Mouse (Mus musculus): ENCODE data around the gene Hccs. TPM values are rescaled to one million over a fixed set of nuclear protein-coding genes. Genes with fewer than 3 reads are reported as not detected.

Gene Hccs
- total and polyA plus RNA-seq, 2 experiments from 2014 or later = 26.9 to 34.7 TPM

DNA sequence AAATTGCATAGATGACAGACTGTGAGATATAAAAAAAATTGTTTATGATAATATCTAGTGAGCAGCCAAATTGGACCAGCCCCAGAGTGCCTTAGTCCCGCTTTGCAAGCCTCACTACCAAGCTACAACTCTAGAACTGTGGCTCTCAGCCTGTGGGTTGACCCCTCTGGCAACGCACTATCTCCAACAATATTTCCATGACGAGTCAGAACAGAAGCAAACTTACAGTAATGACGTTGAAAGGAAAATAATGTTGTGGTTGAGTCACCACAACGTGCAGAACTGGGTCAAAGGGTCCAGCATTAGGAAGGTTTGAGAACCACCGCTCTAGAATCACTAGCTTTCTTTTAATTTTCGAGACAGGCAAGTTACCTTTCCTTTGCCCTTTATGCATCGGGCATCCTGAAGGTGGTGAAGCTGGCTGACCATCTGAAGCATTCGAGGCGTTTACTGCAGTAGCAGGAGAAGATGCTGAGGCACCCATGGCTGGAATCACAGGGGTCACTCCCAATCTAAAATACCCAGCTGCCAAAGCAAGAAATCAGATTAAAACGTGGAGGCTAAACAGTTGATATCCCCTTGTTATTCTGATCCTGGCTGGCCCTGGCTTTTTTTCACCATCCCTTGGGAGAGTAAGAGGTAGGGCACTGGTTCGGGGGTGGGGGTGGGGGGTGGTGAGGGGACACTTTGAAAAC lies 959 bp downstream of the Hccs start:
- no peaks in the 10 kb centered on the region for H3K27me3 ChIP-seq (ENCODE audit: insufficient read depth, low read length)
- no peaks in the 10 kb centered on the region for H3K36me3 ChIP-seq (ENCODE audit: insufficient read depth, low read length)
- no peaks in the 10 kb centered on the region for H3K4me1 ChIP-seq (ENCODE audit: insufficient read depth, low read length)
- H3K4me3 ChIP-seq (ENCODE audit: low read length) = peak overlapping the region; percentile 54
- no peak for ATAC-seq
- H3K4me2 ChIP-seq (ENCODE audit: low read depth, low read length) = peak overlapping the region; percentile 57
- no peak overlapping the region for H3K27ac ChIP-seq
- DNase-seq (ENCODE audit: low spot score) = no peak
- TF ChIP-seq CTCF (IDR thresholded peaks at IDR 0.05; ENCODE audit: low read depth) = no peak
- WGBS = 61% methylated on average over 12 of the region's 12 CpGs
- no peaks in the 10 kb centered on the region for H3K9me3 ChIP-seq (ENCODE audit: low read length)
- H3K9ac ChIP-seq (replicated peaks; ENCODE audit: low read length) = peak overlapping the region; percentile 68

DNA sequence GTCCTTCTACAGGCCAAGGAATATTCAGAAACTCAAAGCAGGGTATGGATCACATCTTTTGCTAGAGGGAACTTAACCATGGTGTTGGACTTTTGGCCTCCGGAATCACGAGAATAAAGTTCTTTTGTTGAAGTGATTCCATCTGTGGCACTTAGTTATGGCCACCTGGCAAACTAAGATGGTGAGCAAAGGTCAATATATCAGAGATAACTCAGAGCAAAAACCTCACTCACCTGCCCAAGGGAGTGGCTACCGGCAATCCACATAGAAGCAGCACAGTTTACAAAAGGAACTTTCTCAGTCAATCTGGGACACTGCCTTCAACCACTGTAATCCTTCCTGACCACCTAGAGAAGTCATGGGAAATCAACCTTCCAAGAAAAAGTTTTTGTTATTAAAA lies 11.6 kb downstream of the Hccs start:
- H3K4me1 ChIP-seq (ENCODE audit: insufficient read depth, low read length) = no peaks in the 10 kb centered on the region
- peaks cover 3% of the 10 kb centered on the region; the same call in 1 of the 2 replicates for H3K36me3 ChIP-seq (ENCODE audit: insufficient read depth, low read length)
- no peak overlapping the region for H3K4me2 ChIP-seq (ENCODE audit: low read depth, low read length)
- no peak overlapping the region for H3K4me3 ChIP-seq (ENCODE audit: low read length)
- WGBS = 84% methylated on average over 3 of the region's 3 CpGs
- H3K9ac ChIP-seq (replicated peaks; ENCODE audit: low read length) = no peak overlapping the region
- no peak for TF ChIP-seq CTCF (IDR thresholded peaks at IDR 0.05; ENCODE audit: low read depth)
- DNase-seq (ENCODE audit: low spot score) (no peak), ATAC-seq (no peak)
- H3K9me3 ChIP-seq (ENCODE audit: low read length) = no peaks in the 10 kb centered on the region
- H3K27me3 ChIP-seq (ENCODE audit: insufficient read depth, low read length) = no peaks in the 10 kb centered on the region
- H3K27ac ChIP-seq = no peak overlapping the region

DNA sequence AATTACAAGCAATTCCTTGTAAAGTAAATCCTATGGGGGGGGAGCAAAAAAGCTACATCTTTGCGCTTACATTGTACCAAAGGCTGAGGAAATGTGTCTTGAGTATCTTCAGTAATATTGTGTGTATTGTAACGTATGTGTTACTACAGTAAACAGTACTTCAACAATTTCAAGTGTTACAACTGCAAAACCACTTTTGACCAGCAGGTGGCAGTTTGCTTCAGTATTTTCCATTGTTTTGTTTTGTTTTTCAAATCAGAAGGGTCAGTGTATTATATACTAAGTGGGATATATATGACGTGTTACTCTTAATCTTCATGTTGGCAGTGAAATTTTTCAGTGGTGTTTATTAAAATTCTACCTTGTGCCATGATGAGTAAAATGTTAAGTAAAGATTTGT lies 16.2 kb downstream of the Hccs start:
- WGBS = 50% methylated on average over 3 of the region's 3 CpGs
- H3K27me3 ChIP-seq (ENCODE audit: insufficient read depth, low read length) = no peaks in the 10 kb centered on the region
- H3K36me3 ChIP-seq (ENCODE audit: insufficient read depth, low read length) = no peaks in the 10 kb centered on the region
- TF ChIP-seq CTCF (IDR thresholded peaks at IDR 0.05; ENCODE audit: low read depth) = peak; percentile 68
- H3K27ac ChIP-seq = no peak overlapping the region
- H3K9me3 ChIP-seq (ENCODE audit: low read length) = no peaks in the 10 kb centered on the region
- H3K4me1 ChIP-seq (ENCODE audit: insufficient read depth, low read length) = no peaks in the 10 kb centered on the region
- H3K9ac ChIP-seq (replicated peaks; ENCODE audit: low read length) = no peak overlapping the region
- no peak overlapping the region for H3K4me3 ChIP-seq (ENCODE audit: low read length)
- ATAC-seq (no peak), DNase-seq (ENCODE audit: low spot score) (peak; percentile 63)
- H3K4me2 ChIP-seq (ENCODE audit: low read depth, low read length) = no peak overlapping the region

DNA sequence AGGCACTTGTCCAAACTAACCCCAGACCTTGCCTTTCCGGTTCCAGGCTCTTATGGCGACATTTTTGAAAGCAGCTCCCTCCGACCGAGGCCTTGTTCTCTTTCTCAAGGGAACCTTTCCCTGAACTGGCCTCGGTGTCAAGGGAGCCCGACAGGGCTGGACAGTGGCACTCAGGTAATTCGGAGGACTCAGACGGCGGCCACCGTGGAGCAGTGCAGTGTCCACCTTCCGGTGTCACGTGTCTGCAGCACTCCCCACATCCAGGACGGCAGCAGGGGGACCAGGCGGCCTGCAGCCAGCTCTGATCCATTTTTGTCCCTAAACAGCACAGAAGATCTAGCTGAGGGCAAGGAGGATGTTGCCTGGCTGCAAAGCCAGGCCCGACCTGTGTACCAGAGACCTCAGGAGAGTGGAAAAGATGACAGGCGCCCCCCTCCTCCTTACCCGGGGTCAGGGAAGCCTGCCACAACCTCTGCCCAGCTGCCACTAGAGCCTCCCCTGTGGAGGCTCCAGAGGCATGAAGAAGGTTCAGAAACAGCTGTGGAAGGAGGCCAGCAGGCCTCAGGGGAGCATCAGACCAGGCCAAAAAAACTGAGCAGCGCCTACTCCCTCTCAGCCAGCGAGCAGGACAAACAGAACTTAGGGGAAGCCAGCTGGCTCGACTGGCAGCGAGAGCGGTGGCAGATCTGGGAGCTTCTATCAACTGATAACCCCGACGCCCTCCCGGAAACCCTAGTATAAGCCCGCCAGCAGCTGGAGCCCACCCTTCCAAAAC lies 17.7 kb downstream of the Hccs start:
- DNase-seq (ENCODE audit: low spot score) (no peak), ATAC-seq (no peak)
- Histone ChIP-seq H3K4me3 (ENCODE audit: low read length) (no peak overlapping the region), H3K27me3 (ENCODE audit: insufficient read depth, low read length) (no peaks in the 10 kb centered on the region), H3K9me3 (ENCODE audit: low read length) (no peaks in the 10 kb centered on the region), H3K27ac (no peak overlapping the region), H3K4me1 (ENCODE audit: insufficient read depth, low read length) (no peaks in the 10 kb centered on the region), H3K4me2 (ENCODE audit: low read depth, low read length) (no peak overlapping the region), H3K36me3 (ENCODE audit: insufficient read depth, low read length) (no peaks in the 10 kb centered on the region), H3K9ac (replicated peaks; ENCODE audit: low read length) (no peak overlapping the region)
- no peak for TF ChIP-seq CTCF (IDR thresholded peaks at IDR 0.05; ENCODE audit: low read depth)
- WGBS = 68% methylated on average over 26 of the region's 26 CpGs

DNA sequence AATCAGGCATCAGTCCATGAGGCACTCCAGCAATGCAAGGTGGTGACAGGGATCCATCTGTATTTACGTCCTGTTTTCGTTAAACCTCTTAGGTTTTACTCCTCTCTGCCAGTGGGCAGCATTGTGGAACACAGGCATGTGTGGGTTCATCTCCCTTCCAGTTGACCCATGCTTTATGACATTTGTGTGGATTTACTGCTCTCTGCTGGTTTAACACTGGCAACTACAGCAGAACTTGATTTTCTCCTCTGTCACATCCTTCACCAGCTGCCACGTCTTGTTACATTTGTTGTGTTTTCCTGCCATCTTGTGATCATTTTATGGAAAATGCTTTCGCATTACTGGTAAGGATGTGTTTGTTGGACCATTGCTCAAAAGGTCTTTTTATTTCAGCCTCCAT lies 20.6 kb downstream of the Hccs start:
- 72% methylated on average over 4 of the region's 4 CpGs for WGBS
- no peaks in the 10 kb centered on the region for H3K9me3 ChIP-seq (ENCODE audit: low read length)
- no peak overlapping the region for H3K9ac ChIP-seq (replicated peaks; ENCODE audit: low read length)
- DNase-seq (ENCODE audit: low spot score) = peak; percentile 75
- H3K36me3 ChIP-seq (ENCODE audit: insufficient read depth, low read length) = no peaks in the 10 kb centered on the region
- peak; percentile 79 for ATAC-seq
- H3K27ac ChIP-seq = no peak overlapping the region
- no peak overlapping the region for H3K4me2 ChIP-seq (ENCODE audit: low read depth, low read length)
- TF ChIP-seq CTCF (IDR thresholded peaks at IDR 0.05; ENCODE audit: low read depth) = peak; percentile 73
- no peak overlapping the region for H3K4me3 ChIP-seq (ENCODE audit: low read length)
- H3K4me1 ChIP-seq (ENCODE audit: insufficient read depth, low read length) = no peaks in the 10 kb centered on the region
- H3K27me3 ChIP-seq (ENCODE audit: insufficient read depth, low read length) = no peaks in the 10 kb centered on the region

DNA sequence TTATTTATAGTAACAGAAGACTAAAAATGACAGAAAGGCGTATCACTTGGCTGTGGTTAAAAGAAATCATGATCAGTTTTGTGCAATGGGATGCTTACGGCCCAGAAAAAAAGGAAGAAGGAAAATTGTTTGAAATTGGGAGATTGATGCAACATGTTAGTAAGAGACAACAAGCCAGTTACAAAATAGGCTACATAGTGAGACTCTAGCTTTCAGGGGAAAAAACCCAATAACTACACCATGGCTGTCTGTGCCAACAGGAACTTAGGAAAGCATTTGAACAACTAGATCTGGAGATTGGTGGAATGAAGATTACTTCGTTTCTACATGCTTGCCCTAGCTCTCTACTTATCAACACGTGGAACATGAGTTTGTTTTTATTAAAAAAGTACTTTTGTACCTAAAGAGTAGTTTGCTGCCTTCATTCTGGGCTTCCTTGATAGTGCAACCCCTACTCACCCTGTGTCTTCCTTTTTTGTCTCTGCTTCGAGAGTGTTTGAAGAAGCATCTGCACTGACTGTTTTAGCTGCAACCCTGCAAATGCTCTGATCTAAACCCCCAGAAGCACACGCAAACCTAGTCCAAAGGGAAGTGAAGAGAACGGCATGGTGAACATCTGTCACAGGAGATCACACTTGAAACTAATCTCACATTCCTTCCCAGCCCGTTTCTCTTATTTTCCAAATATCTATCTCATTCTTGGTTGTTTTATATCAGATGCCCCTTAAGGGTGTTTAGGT lies 56.6 kb downstream of the Hccs start:
- no peak for DNase-seq (ENCODE audit: low spot score)
- Histone ChIP-seq H3K4me3 (ENCODE audit: low read length) (no peak overlapping the region), H3K9ac (replicated peaks; ENCODE audit: low read length) (no peak overlapping the region), H3K4me1 (ENCODE audit: insufficient read depth, low read length) (no peaks in the 10 kb centered on the region), H3K27ac (no peak overlapping the region), H3K27me3 (ENCODE audit: insufficient read depth, low read length) (no peaks in the 10 kb centered on the region), H3K36me3 (ENCODE audit: insufficient read depth, low read length) (no peaks in the 10 kb centered on the region), H3K4me2 (ENCODE audit: low read depth, low read length) (no peak overlapping the region), H3K9me3 (ENCODE audit: low read length) (no peaks in the 10 kb centered on the region)
- no peak for TF ChIP-seq CTCF (IDR thresholded peaks at IDR 0.05; ENCODE audit: low read depth)
- no peak for ATAC-seq
- WGBS = 72% methylated on average over 8 of the region's 8 CpGs
